Mouse (Mus musculus) hindbrain, postnatal 0 days (tissue): ENCODE results near the gene Ankrd35. TPM values are rescaled to one million over a fixed set of nuclear protein-coding genes. Genes with fewer than 3 reads are reported as not detected.

ENCODE experiments used
- ATAC-seq: fragments of 200-750 bp; cut with Nextera tagmentation; 2 replicates; pipeline ENCODE4 v1.8.0; 2017; ENCODE audit warnings: mild to moderate bottlenecking, moderate TSS enrichment, moderate library complexity
- DNase-seq: peaks from one replicate; pipeline ENCODE4 v3.0.0-alpha.2; 2015; ENCODE audit warnings: low spot score
- H3K27ac ChIP-seq: fragments of 300-500 bp; sonication (generic); 2 replicates; pipeline ENCODE4 v1.5.1; 2014; ENCODE audit warnings: mild to moderate bottlenecking
- H3K27me3 ChIP-seq: fragments of 300-500 bp; sonication (generic); 2 replicates; pipeline ENCODE4 v1.6.1; 2014; ENCODE audit warnings: low read length, mixed read lengths; ENCODE audit not compliant: insufficient read depth
- H3K36me3 ChIP-seq: fragments of 300-500 bp; sonication (generic); 2 replicates; pipeline ENCODE4 v1.6.1; 2014; ENCODE audit warnings: low read length, mixed read lengths; ENCODE audit not compliant: insufficient read depth
- H3K4me1 ChIP-seq: fragments of 300-500 bp; sonication (generic); 2 replicates; pipeline ENCODE4 v1.6.1; 2014; ENCODE audit warnings: antibody characterized with exemption, low read length, mixed read lengths; ENCODE audit not compliant: insufficient read depth
- H3K4me2 ChIP-seq: fragments of 300-500 bp; sonication (generic); 2 replicates; pipeline ENCODE4 v1.6.1; 2014; ENCODE audit warnings: low read depth, mild to moderate bottlenecking, low read length, moderate library complexity, mixed read lengths
- H3K4me3 ChIP-seq: fragments of 300-500 bp; sonication (generic); 2 replicates; pipeline ENCODE4 v1.5.1; 2014; ENCODE audit warnings: low read length
- H3K9ac ChIP-seq: fragments of 300-500 bp; sonication (generic); replicated peaks from 2 replicates; pipeline ENCODE4 v1.6.1; 2014; ENCODE audit warnings: mild to moderate bottlenecking, low read length, moderate library complexity, mixed read lengths
- H3K9me3 ChIP-seq: fragments of 300-500 bp; sonication (generic); 2 replicates; pipeline ENCODE4 v1.6.1; 2016; ENCODE audit warnings: low read length, mixed read lengths
- CTCF ChIP-seq: IDR thresholded peaks from 2 replicates; pipeline ENCODE4 v1.5.1; 2016; ENCODE audit warnings: antibody characterized with exemption, control low read depth, low read depth
- WGBS: fragments of 180-500 bp; shearing (Covaris S2); extraction: QIAGEN DNeasy Blood & Tissue Kit; methylation state at CpG from one replicate; pipeline ENCODE4 v1.1.7; 2014; 5-methylcytosine and 5-hydroxymethylcytosine counted together
- polyA plus RNA-seq: library from polyadenylated mRNA; unstranded; fragments of >200 nt; fragmentation: Nextera tagmentation; extraction: Ambion mirVana; gene quantifications from 2 replicates; pipeline ENCODE4 v1.2.1, GENCODE M21; 2015
- total RNA-seq: library from RNA; depleted of rRNA; stranded (reverse); fragments of >200 nt; gene quantifications from 2 replicates; pipeline ENCODE4 v1.2.3, GENCODE M21; 2014

Gene Ankrd35
- total and polyA plus RNA-seq, 2 experiments from 2014 or later = 3.0 to 6.4 TPM

- 7% methylated on average over 3 of the region's 3 CpGs for WGBS
- no peaks in the 10 kb centered on the region for H3K9me3 ChIP-seq
- no peak overlapping the region for H3K4me3 ChIP-seq
- H3K36me3 ChIP-seq = no peaks in the 10 kb centered on the region
- no peak overlapping the region for H3K4me2 ChIP-seq
- ATAC-seq (no peak), DNase-seq (peak; percentile 53)
- no peak overlapping the region for H3K9ac ChIP-seq
- no peak overlapping the region for H3K27ac ChIP-seq
- peak; percentile 54 for TF ChIP-seq CTCF
- peaks cover 5% of the 10 kb centered on the region for H3K4me1 ChIP-seq
- no peaks in the 10 kb centered on the region for H3K27me3 ChIP-seq
These were observed 22.6 kb downstream of the Ankrd35 start for GRCm38 (mm10) chr3:96692506-96692905.

DNA sequence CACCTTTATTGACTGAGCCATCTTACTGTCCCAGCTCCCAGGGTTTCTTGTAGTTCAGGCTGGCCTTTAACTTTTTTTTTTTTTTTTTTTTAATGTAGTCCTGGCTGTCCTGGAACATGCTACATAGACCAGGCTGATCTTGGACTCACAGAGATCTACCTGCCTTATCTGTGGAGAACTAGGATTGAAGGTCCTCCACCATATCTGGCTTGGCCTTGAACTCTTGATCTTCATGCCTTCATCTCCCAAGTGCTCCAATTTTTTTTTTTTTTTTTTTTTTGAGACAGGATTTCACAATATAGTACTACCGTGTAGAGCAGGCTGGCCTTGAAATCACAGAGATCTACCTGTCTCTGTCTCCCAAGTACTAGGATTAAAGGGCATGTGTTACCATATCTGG is 23.6 kb downstream of the Ankrd35 start:
- no peak overlapping the region for H3K4me3 ChIP-seq
- H3K9me3 ChIP-seq = no peaks in the 10 kb centered on the region
- H3K4me2 ChIP-seq = no peak overlapping the region
- H3K27ac ChIP-seq = no peak overlapping the region
- DNase-seq (no peak), ATAC-seq (no peak)
- H3K9ac ChIP-seq = no peak overlapping the region
- no peak for TF ChIP-seq CTCF
- no peaks in the 10 kb centered on the region for H3K36me3 ChIP-seq
- H3K27me3 ChIP-seq = no peaks in the 10 kb centered on the region
- peaks cover 10% of the 10 kb centered on the region for H3K4me1 ChIP-seq
- 82% methylated on average over 1 of the region's 1 CpGs for WGBS

GRCm38 (mm10) chr3:96696198-96696765 is 26.4 kb downstream of the Ankrd35 start, which contains the start of gene Pias3:
TSS of gene Pias3 (plus strand) at chr3:96696384.
- Histone ChIP-seq H3K36me3 (peaks cover 8% of the 10 kb centered on the region), H3K27me3 (no peaks in the 10 kb centered on the region), H3K4me1 (peaks cover 10% of the 10 kb centered on the region), H3K9ac (peak within 1 kb of the TSS; percentile 75), H3K4me3 (peak within 1 kb of the TSS; percentile 71), H3K9me3 (no peaks in the 10 kb centered on the region), H3K4me2 (peak within 1 kb of the TSS; percentile 93), H3K27ac (peak within 1 kb of the TSS; percentile 80)
- no peak for TF ChIP-seq CTCF
- WGBS = under 1% methylated on average over 35 of the region's 35 CpGs
- DNase-seq (peak; percentile 78), ATAC-seq (peak; percentile 71)

DNA sequence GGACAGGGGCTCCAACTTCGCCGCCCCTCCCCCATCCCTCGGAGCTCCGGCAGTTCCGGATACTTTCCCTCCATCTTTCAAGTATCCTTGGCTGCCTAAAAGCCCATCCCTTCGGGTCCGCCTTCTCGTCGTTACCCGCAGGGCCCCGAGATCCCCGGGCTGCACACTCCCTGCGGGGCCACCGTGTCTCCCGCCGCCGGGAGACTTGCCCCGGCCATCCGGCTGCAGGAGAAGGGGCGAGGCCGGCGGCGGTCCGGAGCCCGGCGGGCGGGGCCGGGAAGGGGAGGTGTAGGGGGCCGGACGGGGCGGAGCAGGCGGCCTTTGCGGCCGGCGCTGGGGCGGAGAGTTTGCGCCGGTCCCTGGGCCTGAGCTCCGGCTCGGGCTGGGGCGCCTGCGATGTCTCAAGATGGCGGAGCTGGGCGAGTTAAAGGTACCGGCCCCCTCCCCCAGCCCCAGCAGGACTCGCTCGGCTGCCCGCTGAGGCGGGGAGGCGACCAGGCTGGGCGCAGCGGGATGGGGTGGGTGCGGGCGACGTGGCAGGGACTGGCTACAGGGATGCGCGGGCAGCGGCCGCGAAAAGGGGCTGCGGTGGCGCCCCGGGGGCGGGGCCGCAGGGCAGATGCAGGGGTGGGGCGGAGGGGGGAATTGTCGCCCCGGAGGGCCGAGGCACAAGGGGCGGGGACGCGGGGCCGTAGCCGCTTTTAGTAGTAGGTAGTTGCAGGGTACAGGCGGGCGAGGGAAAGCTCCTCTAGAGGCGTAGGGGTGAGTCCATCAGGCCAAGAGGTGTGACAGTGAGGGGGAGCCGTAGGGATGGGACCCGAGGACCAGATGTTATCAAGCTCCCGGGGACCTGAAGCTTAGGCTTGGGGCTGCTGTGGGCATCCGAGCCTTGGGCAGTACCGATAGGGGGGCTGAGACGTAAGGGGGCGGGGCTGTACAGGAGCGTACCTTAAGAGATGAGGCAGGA is 27.1 kb downstream of the Ankrd35 start:
- peak overlapping the region; percentile 75 for H3K9ac ChIP-seq
- H3K4me2 ChIP-seq = peak overlapping the region; percentile 93
- 2% methylated on average over 78 of the region's 85 CpGs for WGBS

DNA sequence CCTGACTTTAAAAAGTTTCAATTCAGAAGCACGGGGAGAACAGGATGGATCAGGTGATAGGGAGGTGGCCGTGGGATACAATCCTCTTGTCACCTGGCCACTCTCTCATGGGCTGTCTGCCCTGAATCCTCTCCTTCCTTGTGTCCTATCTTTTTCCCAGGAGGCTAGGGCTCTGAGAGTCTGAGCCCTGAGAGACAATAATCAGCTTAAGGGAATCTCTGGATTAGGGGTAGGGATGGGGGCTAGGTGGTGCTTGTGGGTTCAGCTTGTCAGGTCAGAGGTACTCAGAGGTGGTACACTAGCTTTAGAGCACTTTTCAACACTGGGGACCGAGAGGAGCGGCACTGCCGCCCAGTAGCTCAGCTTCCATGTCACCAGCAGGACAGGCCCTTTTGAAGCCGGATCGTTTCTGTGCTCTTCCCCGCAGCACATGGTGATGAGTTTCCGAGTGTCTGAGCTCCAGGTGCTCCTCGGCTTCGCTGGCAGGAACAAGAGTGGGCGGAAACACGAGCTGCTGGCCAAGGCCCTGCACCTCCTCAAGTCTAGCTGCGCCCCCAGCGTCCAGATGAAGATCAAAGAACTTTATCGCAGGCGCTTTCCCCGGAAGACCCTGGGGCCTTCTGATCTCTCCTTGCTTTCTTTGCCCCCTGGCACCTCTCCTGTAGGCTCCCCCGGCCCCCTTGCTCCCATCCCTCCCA is 29.2 kb downstream of the Ankrd35 start:
- ATAC-seq (no peak), DNase-seq (no peak)
- Histone ChIP-seq H3K27ac (no peak overlapping the region), H3K27me3 (no peaks in the 10 kb centered on the region), H3K36me3 (peaks cover 30% of the 10 kb centered on the region), H3K4me1 (peaks cover 10% of the 10 kb centered on the region), H3K4me2 (no peak overlapping the region), H3K9ac (no peak overlapping the region), H3K4me3 (no peak overlapping the region), H3K9me3 (no peaks in the 10 kb centered on the region)
- 62% methylated on average over 19 of the region's 19 CpGs for WGBS
- TF ChIP-seq CTCF = peak; percentile 20

More for the DNA sequence above, 27.1 kb downstream of the Ankrd35 start:
- Histone ChIP-seq H3K36me3 (peaks cover 15% of the 10 kb centered on the region), H3K9me3 (no peaks in the 10 kb centered on the region), H3K27ac (peak overlapping the region; percentile 80), H3K4me3 (peak overlapping the region; percentile 71), H3K27me3 (no peaks in the 10 kb centered on the region), H3K4me1 (peaks cover 10% of the 10 kb centered on the region)
- DNase-seq = peak; percentile 92
- TF ChIP-seq CTCF = no peak; the same call in 1 of the 2 replicates
- peak; percentile 95 for ATAC-seq

GRCm38 (mm10) chr3:96700376-96700775 is 30.4 kb downstream of the Ankrd35 start:
- WGBS = 58% methylated on average over 7 of the region's 7 CpGs
- Histone ChIP-seq H3K9me3 (no peaks in the 10 kb centered on the region), H3K27me3 (no peaks in the 10 kb centered on the region), H3K4me1 (peaks cover 10% of the 10 kb centered on the region), H3K9ac (no peak overlapping the region), H3K4me3 (no peak overlapping the region), H3K4me2 (no peak overlapping the region), H3K36me3 (peaks cover 40% of the 10 kb centered on the region), H3K27ac (no peak overlapping the region)
- peak; percentile 56 for TF ChIP-seq CTCF
- DNase-seq (peak; percentile 46), ATAC-seq (no peak)
